Mouse (Mus musculus) embryo, embryonic 11 days (tissue): ENCODE results near the gene Gm20521.

Source experiments
- DNase-seq: peaks from one replicate; pipeline ENCODE4 v3.0.0-alpha.2; 2015

Gene Gm20521

GRCm38 (mm10) chr14:54893651-54894181 lies 10.5 kb downstream of the Gm20521 start:
- peak; percentile 98 for DNase-seq

- DNase-seq = peak; percentile 57
These were observed 11.3 kb downstream of the Gm20521 start for GRCm38 (mm10) chr14:54894296-54895151.

- DNase-seq = no peak
These were observed 14.2 kb downstream of the Gm20521 start for GRCm38 (mm10) chr14:54897445-54897844.

- peak; percentile 89 for DNase-seq
These were observed 17.1 kb downstream of the Gm20521 start for GRCm38 (mm10) chr14:54900383-54900782.

- DNase-seq = no peak
These were observed 20.4 kb downstream of the Gm20521 start for GRCm38 (mm10) chr14:54903641-54904040.

DNA sequence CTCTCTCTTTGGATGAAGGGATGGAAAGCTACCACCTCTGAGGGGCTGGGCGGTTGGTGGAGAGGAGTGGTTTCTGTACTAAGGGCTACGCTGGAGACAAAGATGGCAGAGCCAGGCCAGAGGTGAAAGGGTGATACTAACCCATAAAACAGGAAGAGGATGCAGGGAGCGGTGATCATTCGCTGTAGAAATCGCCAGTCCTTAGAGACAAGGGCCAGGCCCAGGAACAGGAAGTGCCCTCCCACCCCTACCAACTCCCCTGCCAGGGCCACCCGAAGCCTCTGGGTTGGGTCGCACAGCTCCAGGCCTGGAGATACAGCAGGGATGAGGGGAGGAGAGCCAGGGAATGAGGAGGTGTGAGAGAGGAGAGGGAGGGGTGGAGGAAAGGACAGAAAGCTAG lies 25.4 kb downstream of the Gm20521 start:
- no peak for DNase-seq

GRCm38 (mm10) chr14:54912109-54912850 lies 29.0 kb downstream of the Gm20521 start:
- peak; percentile 57 for DNase-seq

- DNase-seq = peak; percentile 91
These were observed 29.6 kb downstream of the Gm20521 start, which contains the start of gene Slc22a17 for GRCm38 (mm10) chr14:54912886-54913285. TSS of gene Slc22a17 (minus strand) at chr14:54913132.

DNA sequence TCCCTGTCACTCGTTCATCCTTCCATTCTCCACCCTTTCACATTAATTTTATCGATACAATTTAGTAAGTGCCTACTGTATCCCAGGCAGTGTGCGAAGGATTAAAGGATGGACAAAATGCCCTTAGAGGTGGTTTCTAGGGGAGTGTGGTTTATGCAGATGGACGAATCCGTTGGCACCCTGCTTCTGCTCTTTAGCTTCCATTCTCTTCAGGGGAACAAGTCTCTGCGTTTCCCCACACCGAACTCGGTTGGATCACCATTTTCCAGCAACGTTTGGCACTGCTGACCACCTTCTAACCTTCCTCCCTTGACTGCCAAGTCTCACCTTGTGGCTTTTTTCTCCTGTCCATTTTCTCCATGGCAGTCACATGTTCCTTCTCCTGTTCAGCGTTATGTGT lies 30.1 kb downstream of the Gm20521 start:
- DNase-seq = no peak

DNA sequence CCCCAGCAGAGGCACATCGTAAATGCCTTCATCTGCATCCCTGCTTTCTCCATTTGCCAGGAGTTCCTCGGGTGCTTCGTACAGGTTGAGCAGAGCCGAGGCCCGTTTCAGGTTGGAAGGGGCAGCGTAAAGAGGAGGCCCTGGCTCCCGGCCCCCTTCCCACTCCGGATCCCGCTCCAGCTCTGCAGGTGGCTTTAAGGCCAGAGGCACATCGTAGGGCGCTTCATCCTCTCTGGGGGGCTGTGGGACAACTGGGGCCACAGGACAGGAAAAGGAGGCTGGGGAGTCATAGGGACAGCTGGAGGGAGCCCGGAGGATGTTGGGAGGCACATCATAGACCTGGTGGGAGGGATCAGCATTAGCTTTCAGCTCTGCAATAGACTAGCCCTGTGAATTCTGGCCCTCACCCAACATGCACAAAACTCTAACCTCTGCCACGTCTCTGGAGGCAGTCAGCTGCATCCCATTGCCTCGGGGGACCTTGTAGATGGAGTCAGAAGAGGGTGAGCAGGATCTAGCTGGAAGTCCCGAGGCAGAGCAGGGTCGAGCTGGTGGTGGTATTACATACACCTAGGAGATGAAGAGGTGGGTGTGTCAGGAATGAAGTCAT lies 36.9 kb downstream of the Gm20521 start:
- DNase-seq = no peak

DNA sequence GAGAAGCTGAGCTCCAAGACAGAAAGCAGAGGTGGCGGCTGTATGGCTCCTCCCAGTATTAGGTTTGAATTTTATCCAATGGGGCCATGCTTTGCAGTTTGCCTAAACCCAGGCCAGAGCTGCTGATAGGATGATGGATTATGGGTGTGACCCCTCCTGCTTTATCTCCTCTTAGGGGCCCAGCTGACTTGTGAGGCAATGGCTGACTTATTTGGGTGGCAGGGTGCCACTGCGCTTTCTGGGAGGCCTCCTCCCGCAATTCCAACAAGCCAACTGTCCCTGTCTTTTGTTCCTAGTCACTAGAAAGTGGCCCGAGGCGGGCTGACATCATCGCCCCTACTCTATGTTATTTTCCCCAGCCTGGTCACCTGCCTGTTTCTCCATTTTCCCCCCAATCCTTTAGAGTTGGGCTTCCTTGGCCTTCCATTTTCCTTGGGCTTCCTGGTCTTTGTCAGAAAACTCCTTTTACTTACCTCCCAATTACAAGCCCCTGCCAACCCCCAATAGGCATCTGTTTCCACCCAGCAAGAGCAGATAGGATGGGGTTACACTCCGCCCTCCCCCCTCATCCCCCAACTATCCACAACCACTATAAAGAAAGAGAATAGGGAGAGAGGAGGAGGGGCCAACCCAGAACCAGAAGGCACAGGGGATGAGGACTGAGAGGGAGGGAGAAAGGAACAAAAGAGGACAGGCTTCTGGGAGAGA lies 41.6 kb downstream of the Gm20521 start:
- peak; percentile 79 for DNase-seq

GRCm38 (mm10) chr14:54925349-54926342 lies 42.4 kb downstream of the Gm20521 start, which contains the start of gene Efs:
TSS of gene Efs (minus strand) at chr14:54926126.
- DNase-seq = peak; percentile 82

- DNase-seq = peak; percentile 93
These were observed 43.3 kb downstream of the Gm20521 start for GRCm38 (mm10) chr14:54926401-54927158.

- peak; percentile 29 for DNase-seq
These were observed 44.1 kb downstream of the Gm20521 start for GRCm38 (mm10) chr14:54927296-54927695.

GRCm38 (mm10) chr14:54929801-54930200 lies 46.6 kb downstream of the Gm20521 start:
- no peak for DNase-seq

DNA sequence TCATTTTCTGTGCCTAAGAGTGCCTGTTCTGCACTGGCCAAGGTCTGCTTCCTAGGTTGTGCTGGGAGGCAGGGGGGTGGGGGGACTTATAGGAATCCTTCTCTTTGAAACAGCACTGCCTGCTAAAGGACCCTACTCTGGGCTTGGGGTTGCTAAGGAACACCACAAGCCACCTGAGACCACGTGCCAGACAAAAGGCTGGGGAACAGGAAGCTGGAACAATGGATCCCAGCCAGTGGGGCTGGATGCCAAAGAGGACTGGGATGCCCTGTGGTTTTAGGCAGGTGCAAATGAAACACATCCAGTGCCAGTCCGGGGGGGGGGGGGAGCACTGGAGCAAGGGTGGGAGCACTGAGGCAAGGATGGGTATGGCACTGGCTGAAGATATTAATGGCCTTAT lies 47.2 kb downstream of the Gm20521 start:
- DNase-seq = no peak

DNA sequence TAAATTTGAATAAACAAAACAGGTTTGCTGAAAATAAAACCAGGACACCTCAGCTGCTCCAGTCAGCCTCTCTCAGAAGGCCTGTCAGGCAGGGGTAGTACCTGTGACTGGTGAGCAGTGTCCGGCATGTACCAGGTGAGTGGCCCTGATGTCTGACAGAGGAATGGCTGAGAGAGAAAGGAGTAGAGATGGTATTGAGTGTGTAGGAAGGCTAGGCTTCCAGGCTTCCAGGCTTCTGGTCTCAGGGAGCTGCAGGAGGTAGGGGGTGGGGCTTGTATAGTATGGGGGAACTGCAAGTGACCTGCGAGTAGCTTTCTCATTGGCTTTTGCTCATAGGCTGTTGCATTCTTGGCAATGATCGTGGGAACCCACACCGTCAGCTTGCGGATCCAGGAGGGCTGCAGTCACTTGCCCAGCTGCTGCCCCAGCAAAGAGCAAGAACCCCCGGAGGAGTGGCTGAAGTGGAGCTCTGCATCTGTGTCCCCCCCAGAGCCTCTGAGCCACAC lies 49.5 kb downstream of the Gm20521 start, which contains the start of gene Il25:
Il25 (plus strand) TSS at position 51 of the 506 bp plus-strand sequence.
- peak; percentile 19 for DNase-seq

DNA sequence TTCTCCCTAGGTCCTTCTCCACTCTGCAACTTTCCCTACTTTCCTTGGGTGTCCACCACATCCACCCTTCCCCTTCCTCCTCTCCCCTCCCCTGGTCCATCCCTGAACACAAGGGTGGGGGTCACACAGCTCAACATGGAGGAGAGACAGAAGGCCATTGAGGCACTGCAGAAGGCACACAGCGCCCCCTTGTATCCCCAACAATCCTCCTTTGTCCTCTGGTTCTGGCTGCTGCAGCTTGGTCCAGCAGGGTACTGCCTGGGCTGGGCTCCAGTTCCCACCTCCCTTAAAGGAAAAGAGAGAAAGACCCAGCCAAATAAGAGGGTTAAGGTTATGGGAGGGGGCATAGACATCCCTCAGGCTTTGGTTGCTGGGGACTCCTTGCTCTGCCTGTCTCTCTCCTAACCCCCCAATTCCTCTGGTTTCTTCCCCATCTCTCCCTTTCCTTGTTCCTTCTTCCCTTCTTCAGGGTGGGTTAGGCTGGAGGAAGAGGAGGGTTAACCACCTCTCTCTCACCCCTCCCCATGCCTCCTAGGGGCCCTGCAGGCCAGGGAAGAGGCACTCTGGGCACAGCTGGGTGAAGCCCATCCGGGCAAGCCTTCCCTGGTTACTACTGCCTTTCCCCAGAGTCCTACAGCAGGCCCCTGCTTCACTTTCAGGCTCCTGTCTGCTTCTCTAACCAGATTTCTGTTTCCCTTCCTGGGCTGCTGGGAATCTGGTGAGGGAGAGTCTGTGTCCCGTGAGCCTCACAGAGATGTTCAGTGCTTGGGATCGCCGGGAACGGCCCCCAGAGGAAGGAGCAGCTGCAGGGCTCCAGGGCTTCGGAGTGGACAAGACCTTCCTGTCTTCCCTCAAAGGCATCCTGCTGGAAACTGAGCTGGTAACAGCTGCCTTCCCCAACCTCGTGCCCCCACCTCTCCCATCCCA lies 52.9 kb downstream of the Gm20521 start, which contains the start of gene Cmtm5:
Cmtm5 (plus strand) TSS at position 358 of the 927 bp plus-strand sequence.
- peak; percentile 19 for DNase-seq

GRCm38 (mm10) chr14:54936831-54937160 lies 53.6 kb downstream of the Gm20521 start:
- DNase-seq = peak; percentile 27
